Mouse (Mus musculus) liver, adult 2 months (tissue): ENCODE data around the gene A3galt2. TPM values are rescaled to one million over a fixed set of nuclear protein-coding genes. Genes with fewer than 3 reads are reported as not detected.
A peak's percentile ranks its signal among the peaks of the same experiment; 100 is the strongest.

ENCODE experiments used
- DNase-seq: peaks from one replicate; pipeline ENCODE4 v3.0.0-alpha.2; 2011; ENCODE audit warnings: low read depth, low spot score; ENCODE audit errors: extremely low read depth
- H3K27ac ChIP-seq: fragments of 200-500 bp; replicated peaks from 2 replicates; pipeline ENCODE4 v1.5.1; 2012; ENCODE audit warnings: low read depth, mild to moderate bottlenecking, control low read depth, inconsistent platforms, low read length; ENCODE audit not compliant: insufficient read depth
- H3K27me3 ChIP-seq: fragments of 200-500 bp; 2 replicates; pipeline ENCODE4 v1.6.1; 2012; ENCODE audit warnings: mild to moderate bottlenecking, moderate library complexity, low read length, inconsistent platforms; ENCODE audit not compliant: control insufficient read depth, insufficient read depth
- H3K36me3 ChIP-seq: fragments of 200-500 bp; 2 replicates; pipeline ENCODE4 v1.6.1; 2012; ENCODE audit warnings: low read length, inconsistent platforms; ENCODE audit not compliant: control insufficient read depth, insufficient read depth
- H3K4me1 ChIP-seq: fragments of 200-500 bp; 2 replicates; pipeline ENCODE4 v1.6.1; 2011; ENCODE audit warnings: low read length; ENCODE audit not compliant: control insufficient read depth, insufficient read depth
- H3K4me3 ChIP-seq: fragments of 200-500 bp; 2 replicates; pipeline ENCODE4 v1.5.1; 2011; ENCODE audit warnings: low read depth, mild to moderate bottlenecking, control low read depth, low read length, moderate library complexity; ENCODE audit not compliant: insufficient read depth
- H3K79me2 ChIP-seq: fragments of 200-500 bp; 2 replicates; pipeline ENCODE4 v1.6.1; 2012; ENCODE audit warnings: inconsistent platforms, mild to moderate bottlenecking, low read length, moderate library complexity; ENCODE audit not compliant: control insufficient read depth, insufficient read depth
- H3K9ac ChIP-seq: fragments of 200-500 bp; 2 replicates; pipeline ENCODE4 v1.6.1; 2012; ENCODE audit warnings: low read depth, mild to moderate bottlenecking, control low read depth, inconsistent platforms, low read length
- CTCF ChIP-seq: fragments of 200-500 bp; IDR thresholded peaks from 2 replicates; pipeline ENCODE4 v1.5.1; 2011; ENCODE audit warnings: low read depth, low read length, control low read depth
- POLR2A ChIP-seq: fragments of 200-500 bp; IDR thresholded peaks from 2 replicates; pipeline ENCODE4 v1.6.1; 2011; ENCODE audit warnings: low read length, control low read depth; ENCODE audit not compliant: insufficient read depth; ENCODE audit errors: extremely low read depth
- WGBS: fragments of 180-500 bp; shearing (Covaris S2); methylation state at CpG from one replicate; pipeline ENCODE4 v1.1.7; 2018; 5-methylcytosine and 5-hydroxymethylcytosine counted together
- polyA plus RNA-seq: library from polyadenylated mRNA; depleted of rRNA; stranded (reverse); fragments of >200 nt; gene quantifications from 2 replicates; pipeline ENCODE4 v1.2.3, GENCODE M21; 2012
- total RNA-seq: library from RNA; depleted of rRNA; stranded (reverse); fragments of >200 nt; gene quantifications from 2 replicates; pipeline ENCODE4 v1.2.3, GENCODE M21; 2014

Gene A3galt2
- total and polyA plus RNA-seq, 2 experiments = under 0.01 to 0.02 TPM

- DNase-seq = no peak
- Histone ChIP-seq H3K4me3 (no peak overlapping the region), H3K27me3 (no peaks in the 10 kb centered on the region), H3K36me3 (no peaks in the 10 kb centered on the region), H3K9ac (no peak overlapping the region), H3K4me1 (no peaks in the 10 kb centered on the region), H3K27ac (no peak overlapping the region), H3K79me2 (no peaks in the 10 kb centered on the region)
- TF ChIP-seq CTCF = no peak
- no peak for TF ChIP-seq POLR2A
- 81% methylated on average over 9 of the region's 9 CpGs for WGBS
Observed at GRCm38 (mm10) chr4:128716731-128717130, 38.4 kb upstream of the A3galt2 start.

DNA sequence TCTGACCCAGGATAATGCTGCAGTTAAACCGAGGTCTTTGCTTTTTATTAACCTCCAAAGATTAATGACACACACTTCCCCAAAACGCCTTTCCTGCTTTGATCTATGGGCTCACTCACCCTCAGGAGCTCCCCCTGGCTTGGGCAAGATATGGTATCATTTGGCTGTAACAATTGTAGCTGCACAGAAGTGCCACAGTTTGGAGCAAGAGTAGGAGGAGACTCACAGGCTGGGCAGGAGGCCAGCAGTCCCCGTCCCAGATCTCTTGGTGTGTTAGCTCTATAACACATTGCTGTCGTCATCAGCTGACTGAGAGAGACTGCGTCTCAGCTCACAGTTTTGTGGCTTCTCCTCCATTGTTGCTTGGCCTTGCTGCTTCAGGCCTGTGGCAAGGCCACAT, 35.1 kb upstream of the A3galt2 start:
- H3K9ac ChIP-seq = no peak overlapping the region

GRCm38 (mm10) chr4:128721061-128721648, 34.0 kb upstream of the A3galt2 start:
- H3K79me2 ChIP-seq = no peaks in the 10 kb centered on the region
- no peak overlapping the region for H3K4me3 ChIP-seq
- TF ChIP-seq POLR2A (no peak), CTCF (no peak)
- 92% methylated on average over 9 of the region's 9 CpGs for WGBS
- DNase-seq = no peak
- no peak overlapping the region for H3K9ac ChIP-seq
- H3K27ac ChIP-seq = no peak overlapping the region
- no peaks in the 10 kb centered on the region for H3K36me3 ChIP-seq
- H3K4me1 ChIP-seq = no peaks in the 10 kb centered on the region
- no peaks in the 10 kb centered on the region for H3K27me3 ChIP-seq

More for the DNA sequence above, 35.1 kb upstream of the A3galt2 start:
- TF ChIP-seq POLR2A = no peak
- TF ChIP-seq CTCF = no peak
- DNase-seq = peak; percentile 47
- Histone ChIP-seq H3K27me3 (no peaks in the 10 kb centered on the region), H3K4me3 (no peak overlapping the region), H3K27ac (no peak overlapping the region), H3K4me1 (no peaks in the 10 kb centered on the region), H3K79me2 (no peaks in the 10 kb centered on the region), H3K36me3 (no peaks in the 10 kb centered on the region)
- WGBS = 19% methylated on average over 5 of the region's 5 CpGs

GRCm38 (mm10) chr4:128721761-128722160, 33.4 kb upstream of the A3galt2 start:
- Histone ChIP-seq H3K4me3 (no peak overlapping the region), H3K36me3 (no peaks in the 10 kb centered on the region), H3K79me2 (no peaks in the 10 kb centered on the region), H3K4me1 (peaks cover under 1% of the 10 kb centered on the region; the same call in 1 of the 2 replicates), H3K27ac (no peak overlapping the region), H3K9ac (no peak overlapping the region), H3K27me3 (no peaks in the 10 kb centered on the region)
- no peak for TF ChIP-seq CTCF
- no peak for TF ChIP-seq POLR2A
- DNase-seq = no peak
- 85% methylated on average over 4 of the region's 4 CpGs for WGBS

- no peak for TF ChIP-seq CTCF
- no peak for TF ChIP-seq POLR2A
- Histone ChIP-seq H3K4me3 (no peak overlapping the region), H3K4me1 (peaks cover 4% of the 10 kb centered on the region; the same call in 1 of the 2 replicates), H3K27ac (no peak overlapping the region), H3K9ac (no peak overlapping the region), H3K27me3 (no peaks in the 10 kb centered on the region), H3K36me3 (no peaks in the 10 kb centered on the region), H3K79me2 (no peaks in the 10 kb centered on the region)
- WGBS = 96% methylated on average over 8 of the region's 8 CpGs
- no peak for DNase-seq
Observed at GRCm38 (mm10) chr4:128722932-128723331, 32.2 kb upstream of the A3galt2 start.

GRCm38 (mm10) chr4:128723431-128723830, 31.7 kb upstream of the A3galt2 start:
- WGBS = 89% methylated on average over 13 of the region's 13 CpGs
- Histone ChIP-seq H3K79me2 (peaks cover under 1% of the 10 kb centered on the region), H3K27me3 (no peaks in the 10 kb centered on the region), H3K9ac (no peak overlapping the region), H3K27ac (no peak overlapping the region), H3K36me3 (no peaks in the 10 kb centered on the region), H3K4me3 (no peak overlapping the region), H3K4me1 (peaks cover 4% of the 10 kb centered on the region; the same call in 1 of the 2 replicates)
- DNase-seq = no peak
- TF ChIP-seq CTCF (no peak), POLR2A (no peak)
